Mouse (Mus musculus): Measurements from ENCODE around the gene Nav2.

GRCm38 (mm10) chr7:49119016-49119415, 210.5 kb downstream of the Nav2 start:
- TF ChIP-seq POLR2A (IDR thresholded peaks at IDR 0.05; ENCODE audit: extremely low read depth, insufficient read depth, low read length) (no peak), CTCF (IDR thresholded peaks at IDR 0.05; ENCODE audit: extremely low read depth, insufficient read depth, low read length) (no peak)

All from cortical plate, adult 2 months (tissue).